Mouse (Mus musculus) heart, adult 2 months (tissue): ENCODE data around the gene Drap1.
A peak's percentile ranks its signal among the peaks of the same experiment; 100 is the strongest.

Experiments used
- CTCF ChIP-seq: fragments of 200-600 bp; IDR thresholded peaks from 2 replicates; pipeline ENCODE4 v1.8.1; 2022; ENCODE audit warnings: antibody characterized with exemption, mild to moderate bottlenecking, moderate library complexity
- EP300 ChIP-seq: fragments of 200-500 bp; IDR thresholded peaks from 2 replicates; pipeline ENCODE4 v1.6.1; 2011; ENCODE audit warnings: low read depth, low read length, control low read depth; ENCODE audit not compliant: insufficient read depth

DNA sequence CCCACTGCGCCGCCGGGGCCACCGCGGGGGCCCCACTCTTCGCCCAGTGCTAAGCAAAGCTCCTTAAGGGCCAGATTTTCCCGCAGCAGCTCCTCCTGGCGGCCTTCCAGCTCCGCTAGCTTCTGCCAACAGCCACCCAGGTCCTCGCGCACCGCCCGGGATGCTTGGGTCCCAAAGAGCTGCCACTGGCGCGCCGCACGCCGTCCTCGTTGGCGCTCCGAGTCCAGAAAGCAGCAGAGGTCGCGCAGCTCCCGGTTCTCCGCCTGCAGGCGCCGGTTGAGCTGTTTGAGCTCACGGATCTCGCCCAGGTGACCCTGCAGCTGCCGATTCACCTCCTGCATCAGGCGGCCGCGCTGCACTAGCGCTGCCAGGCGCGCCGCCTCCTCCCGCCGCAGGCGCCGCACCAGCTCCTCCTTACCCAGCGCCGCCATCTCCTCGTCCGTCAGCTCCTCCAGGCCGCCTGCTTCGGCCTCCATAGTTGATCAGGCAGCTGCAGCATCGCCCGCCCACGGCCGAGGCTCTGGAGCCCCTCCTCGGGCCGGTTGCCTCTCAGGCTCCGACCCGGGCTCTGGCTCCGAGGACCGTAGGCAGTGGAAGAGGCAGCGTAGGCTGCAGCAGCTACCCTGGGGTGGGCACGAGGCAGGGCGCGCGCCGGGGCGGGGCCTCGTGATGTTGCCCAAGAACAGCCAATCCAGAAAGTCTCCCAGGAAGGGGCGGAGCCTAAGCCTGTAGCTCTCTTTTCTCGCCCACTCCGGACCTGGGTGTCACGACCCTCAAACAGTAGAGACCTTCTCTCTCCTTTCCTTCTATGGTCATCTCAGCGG lies 32.4 kb upstream of the Drap1 start:
- TF ChIP-seq CTCF, result peak; percentile 25; the same call in 1 of the 2 replicates
- peak; percentile 46; the same call in 1 of the 2 replicates for TF ChIP-seq EP300
